Mouse (Mus musculus) liver, adult (tissue): ENCODE measurements around the gene Syna.

Experiments
- GATA4 ChIP-seq: IDR thresholded peaks from 2 replicates; pipeline ENCODE4 v1.6.1; 2014; ENCODE audit warnings: mild to moderate bottlenecking, low read length; ENCODE audit not compliant: insufficient replicate concordance

Gene Syna

DNA sequence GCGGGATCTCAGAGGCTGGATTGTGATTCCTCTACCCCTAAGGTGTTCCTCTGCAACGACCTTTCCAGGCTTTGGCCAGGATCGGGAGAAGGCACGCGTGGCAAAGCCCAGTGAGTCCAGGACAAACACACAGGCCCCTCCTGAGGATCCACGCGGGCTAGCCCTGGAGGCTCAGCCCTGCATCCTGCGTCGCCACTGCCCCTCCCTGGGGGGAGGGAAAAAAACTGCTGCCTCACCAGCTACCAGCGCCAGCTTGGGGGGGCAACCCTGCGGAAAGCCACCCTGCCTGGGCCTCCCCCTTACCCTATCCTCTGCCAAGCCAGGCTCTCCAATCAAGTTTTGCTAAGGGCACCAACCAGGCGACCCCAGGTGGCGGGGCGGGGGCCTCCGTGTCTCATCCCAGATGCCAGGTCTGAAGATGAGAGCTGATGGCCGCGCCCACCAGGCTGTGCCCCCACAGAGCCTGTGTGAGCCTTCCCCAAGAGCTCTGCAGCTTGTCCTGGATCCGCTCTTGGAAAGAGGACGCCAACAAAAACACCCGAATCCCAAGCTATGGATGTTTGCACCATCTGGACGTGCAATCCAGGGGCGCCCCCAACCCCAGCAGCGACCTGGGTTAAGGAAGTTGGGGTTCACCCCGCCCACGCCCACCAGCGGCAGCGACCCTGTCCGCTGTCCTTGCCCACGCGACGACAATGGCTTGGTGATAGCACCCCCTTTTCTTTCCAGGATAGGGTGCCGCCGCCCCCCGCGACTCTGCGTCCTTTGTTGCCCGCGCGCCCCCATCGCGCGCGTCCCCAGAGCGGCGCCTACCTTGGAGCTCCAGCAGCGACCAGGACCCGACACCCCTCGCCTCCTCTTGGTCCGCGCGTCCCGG, 8.5 kb downstream of the Syna start:
- TF ChIP-seq GATA4 = no peak

DNA sequence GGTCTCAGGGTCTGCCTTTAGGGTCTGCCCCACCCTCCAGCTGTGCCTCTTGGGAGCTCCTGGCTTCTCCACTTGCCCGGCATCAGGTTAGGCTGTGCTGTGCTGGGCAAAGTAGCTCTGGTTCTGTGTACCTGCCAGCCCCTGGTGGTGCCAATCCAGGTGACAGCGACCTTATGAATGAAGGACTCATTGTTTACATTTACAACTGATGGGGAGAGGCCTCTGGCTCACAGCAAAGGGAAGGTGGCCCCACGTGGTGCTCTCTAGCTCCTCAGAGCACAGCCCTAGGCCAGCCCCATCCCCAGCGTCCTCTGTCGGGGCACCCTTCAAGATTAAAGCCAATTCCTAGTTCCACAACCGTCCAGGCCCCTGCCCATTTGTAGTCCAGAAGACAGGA, 9.1 kb downstream of the Syna start:
- no peak for TF ChIP-seq GATA4

DNA sequence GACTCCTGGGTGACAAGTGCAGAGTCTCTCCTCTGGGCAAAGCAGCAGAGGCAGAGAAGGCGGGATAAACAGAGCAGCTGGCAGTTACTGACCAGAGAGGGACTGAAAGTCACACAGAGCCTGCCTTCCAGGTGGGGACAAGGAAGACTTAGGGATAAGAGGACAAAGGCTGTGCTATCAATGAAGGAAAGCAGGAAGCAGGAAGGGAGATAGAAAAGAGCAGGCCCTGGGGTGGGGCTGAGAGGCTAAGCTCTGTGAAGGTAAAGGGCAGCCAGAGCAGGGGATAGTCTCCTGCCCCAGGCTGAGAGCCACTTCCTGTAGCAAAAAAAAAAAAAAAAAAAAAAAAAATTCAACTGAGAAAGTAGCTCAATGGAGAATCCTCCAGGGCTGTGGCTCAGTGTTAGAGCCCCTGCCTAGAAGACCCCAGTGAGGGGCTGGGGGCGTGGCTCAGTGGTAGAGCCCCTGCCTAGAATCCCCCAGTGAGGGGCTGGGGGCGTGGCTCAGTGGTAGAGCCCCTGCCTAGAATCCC, 10.3 kb downstream of the Syna start:
- TF ChIP-seq GATA4 = no peak

DNA sequence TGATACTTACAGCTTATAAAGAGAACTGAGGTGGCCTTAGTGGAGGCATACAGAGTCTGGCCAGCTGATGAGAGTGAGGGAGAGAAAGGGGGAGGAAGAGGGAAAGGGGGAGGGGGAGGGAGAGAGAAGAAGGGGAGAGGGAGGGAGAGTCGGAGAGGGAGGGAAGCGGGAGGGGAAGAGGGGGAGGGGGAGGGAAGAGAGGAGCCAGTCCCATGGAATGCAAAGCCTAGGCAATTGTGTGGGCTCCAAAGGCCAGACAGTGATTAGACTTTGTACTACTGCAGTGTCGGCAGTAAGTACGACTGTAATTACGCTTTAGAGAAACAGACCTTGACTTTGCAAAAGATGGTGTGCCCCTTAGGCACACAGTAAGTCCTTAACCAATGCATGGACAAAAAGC, 11.7 kb downstream of the Syna start:
- TF ChIP-seq GATA4 = no peak

- TF ChIP-seq GATA4 = no peak
These were observed 13.2 kb downstream of the Syna start for GRCm38 (mm10) chr5:134546790-134547189.

GRCm38 (mm10) chr5:134545242-134545629, 14.7 kb downstream of the Syna start:
- no peak for TF ChIP-seq GATA4

- TF ChIP-seq GATA4 = no peak
These were observed 15.3 kb downstream of the Syna start for GRCm38 (mm10) chr5:134544516-134545241.

- TF ChIP-seq GATA4 = peak; percentile 63; the same call in 1 of the 2 replicates
These were observed 18.3 kb downstream of the Syna start for GRCm38 (mm10) chr5:134541640-134542039.

GRCm38 (mm10) chr5:134540881-134541280, 19.1 kb downstream of the Syna start:
- no peak for TF ChIP-seq GATA4

- TF ChIP-seq GATA4 = peak; percentile 36; the same call in 1 of the 2 replicates
These were observed 20.1 kb downstream of the Syna start for GRCm38 (mm10) chr5:134539891-134540290.

GRCm38 (mm10) chr5:134536036-134536435, 23.9 kb downstream of the Syna start:
- TF ChIP-seq GATA4 = no peak

DNA sequence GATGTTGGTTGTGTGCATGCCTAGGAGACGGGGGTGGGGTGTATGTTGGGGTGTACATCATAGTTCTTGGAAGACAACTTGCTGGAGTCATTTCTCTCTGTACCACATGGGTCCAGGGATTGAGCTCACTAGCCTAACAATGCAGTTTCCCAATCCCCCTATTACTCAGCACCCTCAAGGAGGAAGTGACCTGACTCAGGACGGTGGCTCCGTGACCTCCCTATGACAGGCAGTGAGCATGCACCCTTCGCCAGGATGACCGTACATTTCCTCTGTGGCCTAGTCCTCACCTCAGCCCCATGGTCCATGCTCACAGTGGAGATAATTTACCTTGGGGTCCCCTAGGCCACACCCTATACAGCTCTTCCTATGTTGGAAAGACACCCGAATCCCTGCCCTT, 27.6 kb downstream of the Syna start:
- no peak for TF ChIP-seq GATA4

DNA sequence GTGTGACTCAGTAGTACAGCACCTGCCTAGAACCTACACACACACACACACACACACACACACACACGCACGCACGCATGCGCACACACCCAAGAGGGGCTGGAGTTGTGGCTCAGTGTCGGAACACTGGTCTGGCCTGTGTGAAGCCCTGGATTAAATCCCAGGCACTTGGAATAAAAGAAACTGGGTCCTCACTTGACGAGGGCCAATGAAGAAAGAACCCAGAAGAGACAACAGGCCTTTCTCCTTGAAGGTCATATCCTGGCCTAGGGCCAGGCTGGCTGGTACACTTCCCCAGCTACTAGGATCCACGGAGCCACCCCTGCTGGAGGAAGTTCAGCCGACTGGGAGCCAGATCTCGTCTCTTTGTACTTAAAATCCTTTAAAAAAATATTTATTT, 28.4 kb downstream of the Syna start:
- no peak for TF ChIP-seq GATA4

GRCm38 (mm10) chr5:134530830-134531229, 29.1 kb downstream of the Syna start:
- TF ChIP-seq GATA4 = no peak

- no peak for TF ChIP-seq GATA4
These were observed 31.5 kb downstream of the Syna start for GRCm38 (mm10) chr5:134528488-134528887.
